Mouse (Mus musculus) liver, adult 2 months (tissue): ENCODE measurements around the gene Vps37c. TPM values are rescaled to one million over a fixed set of nuclear protein-coding genes. Genes with fewer than 3 reads are reported as not detected.

Source experiments
- DNase-seq: peaks from one replicate; pipeline ENCODE4 v3.0.0-alpha.2; 2011; ENCODE audit warnings: low read depth, low spot score; ENCODE audit errors: extremely low read depth
- H3K27ac ChIP-seq: fragments of 200-500 bp; replicated peaks from 2 replicates; pipeline ENCODE4 v1.5.1; 2012; ENCODE audit warnings: low read depth, mild to moderate bottlenecking, control low read depth, inconsistent platforms, low read length; ENCODE audit not compliant: insufficient read depth
- H3K27me3 ChIP-seq: fragments of 200-500 bp; 2 replicates; pipeline ENCODE4 v1.6.1; 2012; ENCODE audit warnings: mild to moderate bottlenecking, moderate library complexity, low read length, inconsistent platforms; ENCODE audit not compliant: control insufficient read depth, insufficient read depth
- H3K36me3 ChIP-seq: fragments of 200-500 bp; 2 replicates; pipeline ENCODE4 v1.6.1; 2012; ENCODE audit warnings: low read length, inconsistent platforms; ENCODE audit not compliant: control insufficient read depth, insufficient read depth
- H3K4me1 ChIP-seq: fragments of 200-500 bp; 2 replicates; pipeline ENCODE4 v1.6.1; 2011; ENCODE audit warnings: low read length; ENCODE audit not compliant: control insufficient read depth, insufficient read depth
- H3K4me3 ChIP-seq: fragments of 200-500 bp; 2 replicates; pipeline ENCODE4 v1.5.1; 2011; ENCODE audit warnings: low read depth, mild to moderate bottlenecking, control low read depth, low read length, moderate library complexity; ENCODE audit not compliant: insufficient read depth
- H3K79me2 ChIP-seq: fragments of 200-500 bp; 2 replicates; pipeline ENCODE4 v1.6.1; 2012; ENCODE audit warnings: inconsistent platforms, mild to moderate bottlenecking, low read length, moderate library complexity; ENCODE audit not compliant: control insufficient read depth, insufficient read depth
- H3K9ac ChIP-seq: fragments of 200-500 bp; 2 replicates; pipeline ENCODE4 v1.6.1; 2012; ENCODE audit warnings: low read depth, mild to moderate bottlenecking, control low read depth, inconsistent platforms, low read length
- CTCF ChIP-seq: fragments of 200-500 bp; IDR thresholded peaks from 2 replicates; pipeline ENCODE4 v1.5.1; 2011; ENCODE audit warnings: low read depth, low read length, control low read depth
- POLR2A ChIP-seq: fragments of 200-500 bp; IDR thresholded peaks from 2 replicates; pipeline ENCODE4 v1.6.1; 2011; ENCODE audit warnings: low read length, control low read depth; ENCODE audit not compliant: insufficient read depth; ENCODE audit errors: extremely low read depth
- WGBS: fragments of 180-500 bp; shearing (Covaris S2); methylation state at CpG from one replicate; pipeline ENCODE4 v1.1.7; 2018; 5-methylcytosine and 5-hydroxymethylcytosine counted together
- polyA plus RNA-seq: library from polyadenylated mRNA; depleted of rRNA; stranded (reverse); fragments of >200 nt; gene quantifications from 2 replicates; pipeline ENCODE4 v1.2.3, GENCODE M21; 2012
- total RNA-seq: library from RNA; depleted of rRNA; stranded (reverse); fragments of >200 nt; gene quantifications from 2 replicates; pipeline ENCODE4 v1.2.3, GENCODE M21; 2014

The Vps37c gene
- total and polyA plus RNA-seq, 2 experiments = 2.9 to 18.1 TPM

DNA sequence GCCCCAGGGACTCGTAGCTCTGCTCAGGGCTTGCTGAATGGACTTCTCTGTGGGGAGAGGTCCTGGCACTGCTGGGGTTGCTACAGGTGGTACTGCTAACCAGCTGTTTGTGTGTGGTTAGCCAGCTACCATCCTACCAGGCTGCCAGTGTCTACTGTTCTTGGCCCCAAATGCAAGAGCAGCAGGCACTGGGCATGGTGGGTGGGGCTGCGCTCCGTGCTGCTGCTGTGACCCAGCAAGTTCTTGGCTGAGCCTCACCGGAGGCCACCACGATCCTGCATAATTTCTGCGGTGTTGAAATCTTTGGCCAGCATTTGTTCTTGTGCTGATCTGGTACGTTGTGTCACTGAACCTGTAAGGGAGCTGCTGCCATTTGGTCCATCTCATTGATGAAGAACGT, 14.9 kb downstream of the Vps37c start:
- Histone ChIP-seq H3K4me1 (peaks cover 12% of the 10 kb centered on the region), H3K27me3 (no peaks in the 10 kb centered on the region), H3K9ac (no peak overlapping the region), H3K79me2 (peaks cover 36% of the 10 kb centered on the region), H3K4me3 (no peak overlapping the region), H3K36me3 (no peaks in the 10 kb centered on the region), H3K27ac (no peak overlapping the region)
- WGBS = 28% methylated on average over 8 of the region's 8 CpGs
- peak; percentile 88 for DNase-seq
- TF ChIP-seq CTCF (no peak), POLR2A (no peak)

DNA sequence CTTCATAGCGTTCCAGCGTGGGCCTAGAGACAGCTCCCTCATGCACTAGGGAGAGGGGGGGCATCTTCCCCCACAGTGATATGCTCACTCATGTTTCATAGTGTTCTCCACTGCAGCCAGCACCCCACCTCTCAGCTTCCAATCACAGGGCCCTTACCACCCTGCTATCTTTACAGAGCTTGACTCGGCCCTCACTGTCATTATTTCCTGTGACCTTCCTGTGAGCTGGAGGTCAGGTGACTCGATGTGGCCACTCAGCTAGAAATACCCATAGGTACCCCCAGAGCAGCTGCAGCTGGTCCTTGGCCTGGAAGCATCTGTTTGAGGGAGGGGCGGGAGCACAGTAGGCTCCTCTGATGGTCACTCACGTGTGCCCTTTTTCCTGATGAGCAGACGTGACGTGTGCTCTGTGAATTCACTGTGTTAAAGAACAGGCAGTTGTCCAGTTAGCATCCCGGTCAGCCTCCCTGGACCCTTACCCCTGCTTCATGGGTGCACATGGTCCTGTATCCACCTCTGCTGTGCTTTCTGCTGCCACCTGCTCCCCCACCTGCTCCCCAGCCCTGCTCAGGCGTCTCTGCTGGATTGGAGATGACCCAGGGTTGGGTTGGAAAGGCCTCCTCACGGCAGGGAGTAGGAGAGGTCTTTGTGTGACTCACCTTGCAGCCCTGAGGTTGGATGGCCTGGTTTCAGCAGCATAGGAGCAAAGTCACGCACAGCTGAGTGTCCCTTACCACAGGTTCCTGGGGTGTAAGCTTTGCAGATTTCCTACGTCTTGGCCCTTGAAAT, 18.7 kb downstream of the Vps37c start:
- no peak for TF ChIP-seq POLR2A
- no peak for TF ChIP-seq CTCF
- 84% methylated on average over 13 of the region's 13 CpGs for WGBS
- Histone ChIP-seq H3K9ac (no peak overlapping the region), H3K27me3 (no peaks in the 10 kb centered on the region), H3K36me3 (peaks cover 10% of the 10 kb centered on the region; the same call in 1 of the 2 replicates), H3K79me2 (peaks cover 8% of the 10 kb centered on the region; the same call in 1 of the 2 replicates), H3K4me3 (no peak overlapping the region), H3K4me1 (peaks cover 8% of the 10 kb centered on the region), H3K27ac (no peak overlapping the region)
- no peak for DNase-seq

- H3K4me1 ChIP-seq = peaks cover 8% of the 10 kb centered on the region
- peaks cover 7% of the 10 kb centered on the region; the same call in 1 of the 2 replicates for H3K79me2 ChIP-seq
- DNase-seq = peak; percentile 29
- WGBS = 98% methylated on average over 1 of the region's 1 CpGs
- H3K9ac ChIP-seq = no peak overlapping the region
- H3K27ac ChIP-seq = no peak overlapping the region
- H3K27me3 ChIP-seq = no peaks in the 10 kb centered on the region
- H3K36me3 ChIP-seq = peaks cover 10% of the 10 kb centered on the region; the same call in 1 of the 2 replicates
- H3K4me3 ChIP-seq = no peak overlapping the region
- TF ChIP-seq POLR2A (no peak), CTCF (no peak)
Observed at GRCm38 (mm10) chr19:10707881-10708280, 19.3 kb downstream of the Vps37c start.

DNA sequence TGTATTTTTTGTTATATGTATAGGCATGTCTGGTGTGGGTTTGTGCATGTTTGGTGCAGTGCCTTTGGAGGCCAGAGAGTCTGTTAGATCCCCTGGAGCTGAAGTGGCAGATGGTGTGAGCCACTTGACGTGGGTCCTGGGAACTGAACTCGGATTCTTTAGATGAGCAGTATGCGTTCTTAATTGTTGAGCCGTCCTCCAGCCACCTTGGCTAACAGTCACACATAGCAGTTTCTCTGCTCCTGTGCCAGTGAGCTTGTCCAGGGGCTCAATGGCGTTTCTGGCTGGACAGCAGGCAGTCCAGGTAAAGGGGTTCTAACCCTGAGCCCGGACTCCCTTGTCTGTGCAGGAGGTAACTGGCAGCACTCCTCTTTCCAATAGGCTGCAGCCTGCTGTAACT, 20.4 kb downstream of the Vps37c start:
- Histone ChIP-seq H3K79me2 (peaks cover 4% of the 10 kb centered on the region; the same call in 1 of the 2 replicates), H3K9ac (no peak overlapping the region), H3K4me1 (0 out of 2 replicates have a peak, but pooled peaks cover under 1% of the 10 kb centered on the region), H3K27ac (no peak overlapping the region), H3K27me3 (no peaks in the 10 kb centered on the region), H3K4me3 (no peak overlapping the region), H3K36me3 (peaks cover 13% of the 10 kb centered on the region; the same call in 1 of the 2 replicates)
- 84% methylated on average over 6 of the region's 6 CpGs for WGBS
- no peak for DNase-seq
- no peak for TF ChIP-seq CTCF
- TF ChIP-seq POLR2A = no peak

DNA sequence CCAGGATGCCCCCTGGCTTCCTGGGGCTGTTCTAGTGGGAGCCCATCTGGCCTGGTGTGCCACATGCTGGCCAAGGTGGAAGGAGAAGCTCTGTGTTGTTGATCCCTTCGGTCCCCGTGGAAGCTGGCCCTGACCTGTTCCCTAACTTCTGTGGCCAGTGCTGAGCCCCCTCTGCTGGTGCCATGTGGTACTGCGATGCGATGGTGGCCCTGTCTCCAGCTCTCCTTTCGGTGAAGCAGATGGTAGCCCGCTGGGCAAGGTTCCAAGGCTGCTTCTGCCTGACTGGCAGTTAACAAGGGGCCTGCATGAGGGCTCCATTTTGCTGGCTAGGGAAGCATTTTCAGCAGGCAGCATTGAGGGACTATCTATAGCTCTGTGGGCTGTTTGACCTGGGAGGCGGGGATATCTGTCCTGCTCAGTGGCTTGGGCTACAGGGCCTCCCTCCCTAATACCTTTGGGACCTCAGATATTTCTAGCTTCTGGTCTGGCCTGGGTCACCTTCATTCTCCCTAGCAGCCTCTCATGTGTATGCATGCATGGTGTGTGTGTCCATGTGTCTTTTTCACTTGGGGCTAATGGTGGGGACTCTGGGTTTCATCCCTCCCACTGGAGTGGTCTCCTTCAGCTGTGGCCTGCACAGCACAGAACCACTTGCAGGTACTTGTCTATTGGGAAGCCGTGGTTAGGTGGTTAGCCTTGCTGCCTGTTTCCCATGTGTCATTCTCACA, 21.0 kb downstream of the Vps37c start:
- 21% methylated on average over 8 of the region's 8 CpGs for WGBS
- Histone ChIP-seq H3K79me2 (peaks cover 4% of the 10 kb centered on the region; the same call in 1 of the 2 replicates), H3K4me1 (no peaks in the 10 kb centered on the region), H3K9ac (no peak overlapping the region), H3K4me3 (no peak overlapping the region), H3K27me3 (no peaks in the 10 kb centered on the region), H3K36me3 (peaks cover 14% of the 10 kb centered on the region; the same call in 1 of the 2 replicates), H3K27ac (no peak overlapping the region)
- TF ChIP-seq POLR2A (no peak), CTCF (peak; percentile 99)
- peak; percentile 74 for DNase-seq
